Mouse (Mus musculus): ENCODE data around the gene Csf2. TPM values are rescaled to one million over a fixed set of nuclear protein-coding genes. Genes with fewer than 3 reads are reported as not detected.
"Not testable (repeated sequence)": the region's sequence is repeated elsewhere in the genome, so short reads cannot be mapped to it uniquely, and the experiment has no call there.

Csf2 gene
- polyA plus RNA-seq (2015; fragmentation: Nextera tagmentation; extraction: Ambion mirVana), result not detected in 2 replicates

DNA sequence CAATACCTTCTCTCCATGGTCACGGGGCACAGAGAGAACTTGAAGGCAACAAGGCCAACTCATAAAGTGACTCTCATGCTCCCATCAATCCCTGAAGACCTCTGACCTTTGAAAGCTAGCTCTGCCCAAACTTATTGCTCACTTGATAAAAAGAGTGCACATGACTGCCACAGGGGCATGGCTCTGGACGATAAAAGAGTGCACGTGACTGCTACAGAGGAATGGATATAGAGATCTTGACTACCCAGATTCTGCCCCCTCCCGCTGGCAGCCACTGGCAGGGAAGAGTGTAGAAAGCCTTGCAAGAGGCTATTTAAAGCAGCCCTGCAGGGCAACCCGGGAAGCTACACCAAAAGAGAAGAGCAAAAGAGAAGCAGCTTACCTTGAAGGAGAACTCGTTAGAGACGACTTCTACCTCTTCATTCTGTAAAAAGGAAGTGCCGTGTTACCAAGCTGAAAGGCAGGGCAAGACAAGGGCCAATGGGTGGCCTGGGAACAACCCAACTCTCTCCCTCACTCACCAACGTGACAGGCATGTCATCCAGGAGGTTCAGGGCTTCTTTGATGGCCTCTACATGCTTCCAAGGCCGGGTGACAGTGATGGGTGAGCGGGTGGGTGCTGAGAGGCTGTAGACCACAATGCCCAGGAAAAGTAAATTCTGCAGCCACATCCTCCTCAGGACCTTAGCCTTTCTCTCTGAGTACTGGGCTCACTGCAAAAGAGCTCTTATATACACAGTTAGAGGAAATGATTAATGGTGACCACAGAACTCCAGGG lies at the start of gene Csf2:
Gene Csf2, minus strand, starts transcription at position 728 of the 778 bp plus-strand sequence.
- H3K4me2 ChIP-seq, result no peak within 1 kb of the TSS
- H3K4me1 ChIP-seq (replicated peaks), result no peaks in the 10 kb centered on the region
- no peak within 1 kb of the TSS for H3K27ac ChIP-seq (replicated peaks)
- no peaks in the 10 kb centered on the region for H3K27me3 ChIP-seq
- H3K9ac ChIP-seq, result no peak within 1 kb of the TSS
- H3K4me3 ChIP-seq, result no peak within 1 kb of the TSS
- WGBS, result 73% methylated on average over 11 of the region's 11 CpGs
- no peaks in the 10 kb centered on the region for H3K36me3 ChIP-seq
- H3K9me3 ChIP-seq, result no peaks in the 10 kb centered on the region
- ATAC-seq (ENCODE audit: low read depth), result no peak

DNA sequence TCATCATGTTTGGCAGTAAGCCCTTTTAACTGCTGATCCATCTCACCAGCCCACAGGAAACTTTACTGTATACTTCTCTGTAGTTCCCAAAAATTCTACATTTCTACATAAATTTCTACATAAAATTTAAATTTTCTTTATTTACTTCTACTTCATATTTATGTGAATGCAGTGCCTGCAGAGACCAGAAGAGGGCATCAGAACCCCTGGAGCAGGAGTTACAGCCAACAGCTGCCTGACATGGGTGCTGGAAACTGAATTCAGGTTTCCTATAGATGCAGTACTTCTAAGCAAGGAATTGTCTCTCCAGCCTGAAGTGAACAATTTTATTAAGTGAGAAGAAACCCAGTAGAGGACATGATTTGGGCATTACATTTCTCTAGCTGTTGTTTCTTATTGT lies 49.3 kb upstream of the Csf2 start:
- H3K4me1 ChIP-seq (replicated peaks), result peaks cover 16% of the 10 kb centered on the region
- no peak overlapping the region for H3K4me2 ChIP-seq
- no peak overlapping the region for H3K27ac ChIP-seq (replicated peaks)
- H3K9ac ChIP-seq, result no peak overlapping the region
- H3K4me3 ChIP-seq, result no peak overlapping the region
- H3K36me3 ChIP-seq, result no peaks in the 10 kb centered on the region
- ATAC-seq (ENCODE audit: low read depth), result no peak
- no peaks in the 10 kb centered on the region for H3K27me3 ChIP-seq
- H3K9me3 ChIP-seq, result peaks cover 8% of the 10 kb centered on the region

DNA sequence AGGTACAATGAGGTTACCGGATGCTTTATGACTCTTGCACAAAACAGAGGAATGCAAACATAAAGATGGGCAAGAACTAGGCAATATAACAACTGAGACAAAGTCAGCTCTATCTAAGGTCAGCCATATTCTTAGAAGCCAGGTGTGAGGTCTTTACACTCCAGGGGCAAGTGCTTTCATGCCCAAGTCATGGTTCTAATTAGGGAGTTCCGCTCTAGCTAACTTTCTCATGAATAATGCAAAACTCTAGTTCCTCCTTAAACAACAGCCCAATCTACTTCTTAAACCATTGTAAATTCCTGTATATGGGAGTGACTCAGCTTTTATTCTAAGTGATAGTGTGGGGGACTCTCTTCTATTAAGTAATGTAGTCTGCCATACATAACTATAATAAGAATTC lies 48.0 kb upstream of the Csf2 start:
- not testable (repeated sequence) for H3K27ac ChIP-seq (replicated peaks); H3K27me3 ChIP-seq; H3K36me3 ChIP-seq; H3K4me1 ChIP-seq (replicated peaks); H3K4me2 ChIP-seq; H3K9me3 ChIP-seq; ATAC-seq (ENCODE audit: low read depth); H3K4me3 ChIP-seq; H3K9ac ChIP-seq
- WGBS, result 72% methylated on average over 2 of the region's 2 CpGs

DNA sequence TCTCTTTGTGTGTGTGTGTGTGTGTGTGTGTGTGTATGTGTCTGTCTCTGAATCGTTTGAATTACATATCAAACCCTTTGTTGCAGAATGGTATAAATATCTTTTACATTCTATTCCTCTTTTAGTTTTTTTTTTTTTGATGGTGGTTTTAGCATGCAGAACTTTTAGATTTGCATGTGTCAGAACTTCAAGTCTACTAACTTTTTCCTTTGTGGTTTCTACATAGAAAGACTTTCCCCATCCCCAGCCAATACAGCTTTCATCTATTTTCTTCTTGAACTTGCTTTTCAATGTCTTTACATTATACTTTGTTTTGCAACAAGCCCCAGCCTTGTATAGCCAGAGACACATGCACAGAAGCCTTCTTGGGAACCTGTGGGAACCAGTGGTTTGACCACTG lies 47.3 kb upstream of the Csf2 start:
- WGBS, result 94% methylated on average over 1 of the region's 1 CpGs
- ATAC-seq (ENCODE audit: low read depth), result no peak
- no peak overlapping the region for H3K4me3 ChIP-seq

GRCm38 (mm10) chr11:54295971-54296370 lies 46.5 kb upstream of the Csf2 start:
- Histone ChIP-seq H3K27me3 (no peaks in the 10 kb centered on the region), H3K4me1 (replicated peaks) (no peaks in the 10 kb centered on the region), H3K9ac (no peak overlapping the region), H3K36me3 (no peaks in the 10 kb centered on the region), H3K9me3 (peaks cover 8% of the 10 kb centered on the region), H3K4me2 (no peak overlapping the region), H3K4me3 (no peak overlapping the region), H3K27ac (replicated peaks) (no peak overlapping the region)
- WGBS, result 88% methylated on average over 4 of the region's 4 CpGs
- ATAC-seq (ENCODE audit: low read depth), result no peak

More for the DNA sequence above, 47.3 kb upstream of the Csf2 start:
- no peak overlapping the region for H3K27ac ChIP-seq (replicated peaks)
- H3K4me2 ChIP-seq, result no peak overlapping the region
- H3K27me3 ChIP-seq, result no peaks in the 10 kb centered on the region
- no peak overlapping the region for H3K9ac ChIP-seq
- no peaks in the 10 kb centered on the region for H3K36me3 ChIP-seq
- H3K9me3 ChIP-seq, result peaks cover 8% of the 10 kb centered on the region
- H3K4me1 ChIP-seq (replicated peaks), result no peaks in the 10 kb centered on the region

GRCm38 (mm10) chr11:54293980-54294807 lies 44.7 kb upstream of the Csf2 start:
- H3K4me3 ChIP-seq, result no peak overlapping the region
- H3K27me3 ChIP-seq, result no peaks in the 10 kb centered on the region
- H3K4me1 ChIP-seq (replicated peaks), result no peaks in the 10 kb centered on the region
- H3K4me2 ChIP-seq, result no peak overlapping the region
- no peak for ATAC-seq (ENCODE audit: low read depth)
- no peak overlapping the region for H3K9ac ChIP-seq
- no peaks in the 10 kb centered on the region for H3K36me3 ChIP-seq
- 78% methylated on average over 12 of the region's 12 CpGs for WGBS
- no peak overlapping the region for H3K27ac ChIP-seq (replicated peaks)
- peaks cover 6% of the 10 kb centered on the region for H3K9me3 ChIP-seq

GRCm38 (mm10) chr11:54292163-54292562 lies 42.7 kb upstream of the Csf2 start:
- no peak overlapping the region for H3K27ac ChIP-seq (replicated peaks)
- H3K9me3 ChIP-seq, result no peaks in the 10 kb centered on the region
- no peak overlapping the region for H3K4me2 ChIP-seq
- no peaks in the 10 kb centered on the region for H3K36me3 ChIP-seq
- WGBS, result 91% methylated on average over 2 of the region's 2 CpGs
- no peaks in the 10 kb centered on the region for H3K4me1 ChIP-seq (replicated peaks)
- no peaks in the 10 kb centered on the region for H3K27me3 ChIP-seq
- no peak for ATAC-seq (ENCODE audit: low read depth)
- no peak overlapping the region for H3K9ac ChIP-seq
- H3K4me3 ChIP-seq, result no peak overlapping the region

GRCm38 (mm10) chr11:54287821-54288453 lies 38.5 kb upstream of the Csf2 start:
- Histone ChIP-seq H3K4me3 (no peak overlapping the region), H3K36me3 (no peaks in the 10 kb centered on the region), H3K4me1 (replicated peaks) (no peaks in the 10 kb centered on the region), H3K4me2 (no peak overlapping the region), H3K9ac (no peak overlapping the region), H3K9me3 (no peaks in the 10 kb centered on the region), H3K27me3 (no peaks in the 10 kb centered on the region), H3K27ac (replicated peaks) (no peak overlapping the region)
- 84% methylated on average over 8 of the region's 8 CpGs for WGBS
- ATAC-seq (ENCODE audit: low read depth), result no peak

- no peaks in the 10 kb centered on the region for H3K9me3 ChIP-seq
- H3K4me3 ChIP-seq, result no peak overlapping the region
- no peaks in the 10 kb centered on the region for H3K36me3 ChIP-seq
- H3K27me3 ChIP-seq, result no peaks in the 10 kb centered on the region
- H3K4me1 ChIP-seq (replicated peaks), result no peaks in the 10 kb centered on the region
- no peak overlapping the region for H3K27ac ChIP-seq (replicated peaks)
- H3K4me2 ChIP-seq, result no peak overlapping the region
- 85% methylated on average over 5 of the region's 5 CpGs for WGBS
- no peak for ATAC-seq (ENCODE audit: low read depth)
- no peak overlapping the region for H3K9ac ChIP-seq
These were observed 22.0 kb upstream of the Csf2 start for GRCm38 (mm10) chr11:54271437-54271949.

GRCm38 (mm10) chr11:54269191-54269896 lies 19.9 kb upstream of the Csf2 start:
- no peak overlapping the region for H3K4me3 ChIP-seq
- H3K27me3 ChIP-seq, result no peaks in the 10 kb centered on the region
- H3K36me3 ChIP-seq, result no peaks in the 10 kb centered on the region
- no peak overlapping the region for H3K27ac ChIP-seq (replicated peaks)
- 83% methylated on average over 3 of the region's 3 CpGs for WGBS
- no peak for ATAC-seq (ENCODE audit: low read depth)
- no peak overlapping the region for H3K9ac ChIP-seq
- H3K4me2 ChIP-seq, result no peak overlapping the region
- H3K4me1 ChIP-seq (replicated peaks), result no peaks in the 10 kb centered on the region
- H3K9me3 ChIP-seq, result no peaks in the 10 kb centered on the region

DNA sequence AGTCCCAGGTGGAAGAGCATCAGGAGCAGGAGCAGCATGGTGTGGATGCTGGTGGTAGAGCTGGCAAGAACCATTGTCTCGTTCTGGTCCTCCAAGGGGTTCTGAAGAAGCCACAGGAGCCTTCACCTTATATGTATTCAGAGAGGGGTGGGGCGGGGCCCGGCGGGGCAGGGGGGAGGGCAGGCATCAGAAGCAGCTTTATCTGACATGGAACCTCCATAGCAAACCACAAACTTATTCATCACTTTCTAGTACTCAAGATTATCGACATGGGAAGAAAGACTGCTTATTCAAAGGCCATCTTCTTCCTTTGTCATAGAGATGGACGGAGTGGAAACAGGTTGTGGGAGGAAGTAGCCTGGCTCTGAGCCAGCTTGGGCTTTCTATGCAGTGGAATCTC lies 17.7 kb upstream of the Csf2 start, which contains the start of gene Il3:
Gene Il3, minus strand, starts transcription at position 101 of the 400 bp plus-strand sequence.
- Histone ChIP-seq H3K27ac (replicated peaks) (no peak within 1 kb of the TSS), H3K9ac (no peak within 1 kb of the TSS), H3K36me3 (no peaks in the 10 kb centered on the region), H3K4me2 (no peak within 1 kb of the TSS), H3K4me3 (no peak within 1 kb of the TSS), H3K27me3 (no peaks in the 10 kb centered on the region), H3K4me1 (replicated peaks) (no peaks in the 10 kb centered on the region), H3K9me3 (no peaks in the 10 kb centered on the region)
- 79% methylated on average over 6 of the region's 6 CpGs for WGBS
- ATAC-seq (ENCODE audit: low read depth), result no peak
